Mouse (Mus musculus): ENCODE measurements around the gene Tox2. TPM values are rescaled to one million over a fixed set of nuclear protein-coding genes. Genes with fewer than 3 reads are reported as not detected.

Gene Tox2
- polyA plus RNA-seq (2012): 0.02 and 0.03 TPM in 2 replicates

GRCm38 (mm10) chr2:163202884-163203634 lies at the start of gene Tox2:
Tox2 (plus strand) TSS chr2:163203125.
- TF ChIP-seq TAL1 (IDR thresholded peaks at IDR 0.05; ENCODE audit: low read length) (no peak), GATA1 (IDR thresholded peaks at IDR 0.05; ENCODE audit: low read length) (no peak)
- Histone ChIP-seq H3K36me3 (ENCODE audit: control insufficient read depth) (no peaks in the 10 kb centered on the region), H3K9me3 (ENCODE audit: control insufficient read depth, low read length) (peaks cover 7% of the 10 kb centered on the region; the same call in 1 of the 2 replicates), H3K27me3 (ENCODE audit: control insufficient read depth) (peaks cover 61% of the 10 kb centered on the region), H3K4me3 (replicated peaks) (peak within 1 kb of the TSS; percentile 3), H3K4me1 (ENCODE audit: control insufficient read depth) (peaks cover 5% of the 10 kb centered on the region)

- TF ChIP-seq GATA1 (IDR thresholded peaks at IDR 0.05; ENCODE audit: low read length): no peak
- no peak for TF ChIP-seq TAL1 (IDR thresholded peaks at IDR 0.05; ENCODE audit: low read length)
- H3K27me3 ChIP-seq (ENCODE audit: control insufficient read depth): no peaks in the 10 kb centered on the region
- H3K36me3 ChIP-seq (ENCODE audit: control insufficient read depth): no peaks in the 10 kb centered on the region
- peaks cover 11% of the 10 kb centered on the region for H3K9me3 ChIP-seq (ENCODE audit: control insufficient read depth, low read length)
- no peak overlapping the region for H3K4me3 ChIP-seq (replicated peaks)
- no peaks in the 10 kb centered on the region for H3K4me1 ChIP-seq (ENCODE audit: control insufficient read depth)
These were observed 48.3 kb upstream of the Tox2 start for GRCm38 (mm10) chr2:163154673-163155072.

- Histone ChIP-seq H3K4me1 (ENCODE audit: control insufficient read depth) (no peaks in the 10 kb centered on the region), H3K27me3 (ENCODE audit: control insufficient read depth) (no peaks in the 10 kb centered on the region), H3K36me3 (ENCODE audit: control insufficient read depth) (no peaks in the 10 kb centered on the region), H3K4me3 (replicated peaks) (no peak overlapping the region), H3K9me3 (ENCODE audit: control insufficient read depth, low read length) (peaks cover 20% of the 10 kb centered on the region)
- TF ChIP-seq TAL1 (IDR thresholded peaks at IDR 0.05; ENCODE audit: low read length) (no peak), GATA1 (IDR thresholded peaks at IDR 0.05; ENCODE audit: low read length) (no peak)
These were observed 43.9 kb upstream of the Tox2 start for GRCm38 (mm10) chr2:163158979-163159378.

- H3K4me1 ChIP-seq (ENCODE audit: control insufficient read depth): no peaks in the 10 kb centered on the region
- no peak overlapping the region for H3K4me3 ChIP-seq (replicated peaks)
- H3K27me3 ChIP-seq (ENCODE audit: control insufficient read depth): no peaks in the 10 kb centered on the region
- no peak for TF ChIP-seq GATA1 (IDR thresholded peaks at IDR 0.05; ENCODE audit: low read length)
- no peak for TF ChIP-seq TAL1 (IDR thresholded peaks at IDR 0.05; ENCODE audit: low read length)
- peaks cover 10% of the 10 kb centered on the region for H3K9me3 ChIP-seq (ENCODE audit: control insufficient read depth, low read length)
- no peaks in the 10 kb centered on the region for H3K36me3 ChIP-seq (ENCODE audit: control insufficient read depth)
These were observed 38.4 kb upstream of the Tox2 start for GRCm38 (mm10) chr2:163164461-163164990.

GRCm38 (mm10) chr2:163166067-163166805 lies 36.7 kb upstream of the Tox2 start:
- Histone ChIP-seq H3K9me3 (ENCODE audit: control insufficient read depth, low read length) (peaks cover 2% of the 10 kb centered on the region), H3K4me1 (ENCODE audit: control insufficient read depth) (no peaks in the 10 kb centered on the region), H3K36me3 (ENCODE audit: control insufficient read depth) (no peaks in the 10 kb centered on the region), H3K27me3 (ENCODE audit: control insufficient read depth) (no peaks in the 10 kb centered on the region), H3K4me3 (replicated peaks) (no peak overlapping the region)
- no peak for TF ChIP-seq TAL1 (IDR thresholded peaks at IDR 0.05; ENCODE audit: low read length)
- no peak for TF ChIP-seq GATA1 (IDR thresholded peaks at IDR 0.05; ENCODE audit: low read length)

- Histone ChIP-seq H3K4me3 (replicated peaks) (no peak overlapping the region), H3K9me3 (ENCODE audit: control insufficient read depth, low read length) (no peaks in the 10 kb centered on the region), H3K27me3 (ENCODE audit: control insufficient read depth) (no peaks in the 10 kb centered on the region), H3K36me3 (ENCODE audit: control insufficient read depth) (no peaks in the 10 kb centered on the region), H3K4me1 (ENCODE audit: control insufficient read depth) (no peaks in the 10 kb centered on the region)
- TF ChIP-seq GATA1 (IDR thresholded peaks at IDR 0.05; ENCODE audit: low read length): no peak
- no peak for TF ChIP-seq TAL1 (IDR thresholded peaks at IDR 0.05; ENCODE audit: low read length)
These were observed 31.0 kb upstream of the Tox2 start for GRCm38 (mm10) chr2:163171891-163172290.

GRCm38 (mm10) chr2:163174066-163174465 lies 28.9 kb upstream of the Tox2 start:
- Histone ChIP-seq H3K27me3 (ENCODE audit: control insufficient read depth) (no peaks in the 10 kb centered on the region), H3K4me1 (ENCODE audit: control insufficient read depth) (no peaks in the 10 kb centered on the region), H3K36me3 (ENCODE audit: control insufficient read depth) (no peaks in the 10 kb centered on the region), H3K9me3 (ENCODE audit: control insufficient read depth, low read length) (no peaks in the 10 kb centered on the region), H3K4me3 (replicated peaks) (no peak overlapping the region)
- TF ChIP-seq TAL1 (IDR thresholded peaks at IDR 0.05; ENCODE audit: low read length) (no peak), GATA1 (IDR thresholded peaks at IDR 0.05; ENCODE audit: low read length) (no peak)

GRCm38 (mm10) chr2:163175831-163176230 lies 27.1 kb upstream of the Tox2 start:
- Histone ChIP-seq H3K9me3 (ENCODE audit: control insufficient read depth, low read length) (no peaks in the 10 kb centered on the region), H3K4me3 (replicated peaks) (no peak overlapping the region), H3K27me3 (ENCODE audit: control insufficient read depth) (no peaks in the 10 kb centered on the region), H3K36me3 (ENCODE audit: control insufficient read depth) (no peaks in the 10 kb centered on the region), H3K4me1 (ENCODE audit: control insufficient read depth) (no peaks in the 10 kb centered on the region)
- no peak for TF ChIP-seq TAL1 (IDR thresholded peaks at IDR 0.05; ENCODE audit: low read length)
- no peak for TF ChIP-seq GATA1 (IDR thresholded peaks at IDR 0.05; ENCODE audit: low read length)

GRCm38 (mm10) chr2:163176502-163176901 lies 26.4 kb upstream of the Tox2 start:
- TF ChIP-seq TAL1 (IDR thresholded peaks at IDR 0.05; ENCODE audit: low read length) (no peak), GATA1 (IDR thresholded peaks at IDR 0.05; ENCODE audit: low read length) (no peak)
- H3K36me3 ChIP-seq (ENCODE audit: control insufficient read depth): no peaks in the 10 kb centered on the region
- H3K27me3 ChIP-seq (ENCODE audit: control insufficient read depth): no peaks in the 10 kb centered on the region
- H3K4me3 ChIP-seq (replicated peaks): no peak overlapping the region
- no peaks in the 10 kb centered on the region for H3K4me1 ChIP-seq (ENCODE audit: control insufficient read depth)
- no peaks in the 10 kb centered on the region for H3K9me3 ChIP-seq (ENCODE audit: control insufficient read depth, low read length)

All from erythroblast, embryonic 14.5 days (primary cell).